Mouse (Mus musculus) mesoderm, embryonic 11.5 days (tissue): ENCODE results near the gene Igll1.

Experiments used
- DNase-seq: peaks from one replicate; pipeline ENCODE4 v3.0.0-alpha.2; 2012; ENCODE audit warnings: low read depth, low spot score

Igll1 gene

GRCm38 (mm10) chr16:16854836-16855235 is 8.9 kb downstream of the Igll1 start:
- peak; percentile 45 for DNase-seq

DNA sequence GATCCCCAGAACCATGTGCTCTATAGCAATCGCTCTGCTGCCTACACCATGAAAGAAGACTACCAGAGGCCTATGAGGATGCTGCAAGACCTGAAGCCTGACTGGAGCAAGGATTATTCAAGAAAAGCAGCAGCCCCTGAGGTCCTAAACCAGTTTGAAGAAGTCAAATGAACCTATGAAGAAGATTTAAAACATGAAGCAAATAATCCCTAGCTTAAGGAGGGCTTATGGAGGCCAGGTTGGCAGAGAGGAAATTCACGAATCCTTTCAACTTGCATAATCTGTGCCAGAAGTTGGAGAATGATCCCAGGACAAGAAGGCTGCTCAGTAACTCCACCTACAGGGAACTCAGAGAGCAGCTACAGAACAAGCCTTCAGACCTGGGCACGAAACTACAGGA is 11.4 kb downstream of the Igll1 start:
- DNase-seq, result no peak

DNA sequence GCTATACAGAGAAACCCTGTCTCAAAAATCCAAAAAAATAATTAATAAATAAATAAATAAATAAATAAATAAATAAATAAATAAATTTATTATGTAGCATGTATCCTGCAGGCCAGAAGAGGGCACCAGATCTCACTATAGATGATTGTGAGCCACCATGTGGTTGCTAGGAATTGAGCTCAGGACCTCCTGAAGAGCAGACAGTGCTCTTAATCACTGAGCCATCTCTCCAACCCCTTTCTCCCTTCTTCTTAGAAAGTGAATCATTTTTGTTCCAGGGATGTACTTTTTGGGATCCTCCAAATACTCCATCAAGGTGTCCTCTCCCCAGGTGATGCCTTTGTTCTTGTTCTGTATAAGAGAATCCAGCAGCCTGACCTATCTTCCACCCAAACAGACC is 14.6 kb downstream of the Igll1 start:
- no peak for DNase-seq

DNA sequence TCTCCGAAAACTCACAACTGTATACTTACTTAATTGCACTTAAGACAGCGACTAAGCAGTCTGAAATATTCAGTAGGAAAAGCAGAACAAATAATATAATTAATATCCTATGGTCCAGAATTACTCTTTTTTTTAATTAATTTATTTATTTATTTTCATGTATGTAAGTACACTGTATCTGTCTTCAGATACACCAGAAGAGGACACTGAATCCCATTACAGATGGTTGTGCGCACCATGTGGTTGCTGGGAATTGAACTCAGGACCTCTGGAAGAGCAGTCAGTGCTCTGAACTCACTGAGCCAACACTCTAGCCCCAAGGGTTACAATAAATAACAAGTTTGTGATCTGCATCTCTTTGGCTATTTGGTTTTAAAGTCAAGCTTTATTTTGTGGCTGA is 34.1 kb downstream of the Igll1 start:
- no peak for DNase-seq

GRCm38 (mm10) chr16:16828757-16829615 is 34.8 kb downstream of the Igll1 start, which contains the start of gene Spag6l:
Spag6l (minus strand) TSS chr16:16829456.
- DNase-seq, result peak; percentile 85

GRCm38 (mm10) chr16:16826223-16826622 is 37.6 kb downstream of the Igll1 start:
- no peak for DNase-seq

DNA sequence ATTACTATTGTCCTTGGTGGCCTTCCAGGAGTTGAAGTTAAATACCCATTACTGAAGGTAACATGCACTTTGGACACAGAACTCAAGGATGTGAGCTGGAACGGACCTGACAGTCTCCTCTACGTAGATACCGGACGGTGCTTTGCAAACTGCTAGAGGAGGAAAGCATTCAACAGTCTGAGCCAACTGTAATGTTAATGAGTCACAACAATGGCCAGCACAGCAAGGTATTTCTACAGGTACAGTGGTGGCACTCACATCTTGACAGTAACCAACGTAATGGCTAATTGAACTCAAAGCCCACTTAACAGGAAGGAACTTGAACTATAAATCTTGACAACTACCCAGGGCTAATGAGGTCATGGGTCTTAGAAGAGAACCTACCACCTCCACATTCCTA is 38.3 kb downstream of the Igll1 start:
- DNase-seq, result no peak
